Mouse (Mus musculus): ENCODE data around the gene D630003M21Rik.

Gene D630003M21Rik

DNA sequence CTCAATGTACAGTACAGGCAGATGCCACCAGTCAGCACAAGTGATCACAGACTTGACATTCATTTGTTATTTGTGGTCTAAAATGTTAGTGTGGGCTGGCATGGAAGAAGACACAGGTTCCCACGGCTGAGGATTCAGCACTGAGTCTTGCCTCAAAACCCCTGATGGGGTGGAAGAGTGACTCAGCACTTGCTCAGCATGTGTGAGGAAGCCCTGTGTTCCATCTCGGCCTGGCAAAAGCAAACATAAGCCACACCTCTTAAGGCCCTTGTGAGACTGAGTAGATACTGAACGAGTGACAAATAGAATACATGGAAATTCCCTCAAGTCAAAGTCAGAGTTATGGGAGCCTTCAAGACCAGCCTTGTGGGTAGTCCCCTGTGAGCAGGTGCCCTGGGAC is 4.1 kb upstream of the D630003M21Rik start:
- DNase-seq = no peak

DNA sequence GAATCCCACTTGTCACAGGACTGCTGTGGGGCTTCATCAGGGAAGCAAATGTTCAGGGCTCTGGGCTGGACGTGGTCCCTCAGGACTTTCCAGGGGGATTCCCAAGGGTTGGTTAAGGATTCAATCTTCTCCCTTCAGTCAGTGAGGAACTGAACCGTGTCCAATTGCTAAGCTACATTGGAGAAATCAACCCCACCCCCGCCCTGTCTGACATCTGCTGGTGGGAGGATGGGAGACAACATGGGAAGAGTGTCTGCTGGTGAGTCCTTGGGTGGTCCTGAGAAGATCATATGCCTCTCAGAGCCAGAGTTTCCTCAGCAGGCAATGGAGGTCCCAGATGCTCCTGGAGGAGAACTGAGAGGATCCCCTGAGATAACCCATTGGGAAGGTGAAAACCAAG is 3.4 kb upstream of the D630003M21Rik start:
- DNase-seq = no peak

DNA sequence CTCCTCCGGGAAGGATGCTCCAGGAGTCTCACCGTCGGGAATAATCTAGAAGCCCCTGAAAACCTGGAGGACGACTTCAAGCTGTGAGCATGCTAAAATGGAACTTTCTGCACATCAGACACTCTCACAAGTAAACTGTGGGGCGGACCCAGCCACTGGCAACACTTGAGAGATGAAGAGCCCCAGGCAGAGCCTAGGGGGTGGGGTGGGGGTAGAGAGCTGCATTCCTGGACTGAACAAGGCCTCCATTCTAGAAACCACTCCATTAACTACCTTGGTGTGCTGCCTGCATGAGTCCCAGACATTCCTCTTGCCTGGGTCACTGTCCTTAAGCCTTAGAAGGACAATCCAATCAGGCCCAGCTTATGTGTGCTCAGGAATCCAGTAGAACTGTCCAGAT is 2.0 kb upstream of the D630003M21Rik start:
- DNase-seq = peak; percentile 50 to 74

DNA sequence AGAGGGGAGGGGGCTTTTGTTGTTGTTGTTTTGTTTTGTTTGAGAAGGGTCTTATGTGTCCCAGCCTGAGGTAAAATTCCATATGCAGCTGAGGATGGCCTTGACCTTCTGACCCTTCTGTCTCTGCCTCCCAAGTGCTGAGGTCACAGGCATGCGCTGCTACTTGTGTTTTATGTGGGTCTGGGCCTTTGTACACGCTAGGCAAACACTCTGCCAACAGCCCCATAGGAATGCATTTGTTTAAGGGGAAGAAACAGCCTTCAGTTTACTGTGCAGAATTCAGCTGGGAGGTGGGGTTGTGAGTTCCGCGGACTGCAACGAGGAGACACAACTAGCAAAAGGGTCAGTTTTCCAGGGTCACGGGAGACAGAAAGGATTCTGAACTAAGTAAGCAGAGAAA is 1.6 kb upstream of the D630003M21Rik start:
- DNase-seq = peak in 1 of 2 experiments; percentile 34

DNA sequence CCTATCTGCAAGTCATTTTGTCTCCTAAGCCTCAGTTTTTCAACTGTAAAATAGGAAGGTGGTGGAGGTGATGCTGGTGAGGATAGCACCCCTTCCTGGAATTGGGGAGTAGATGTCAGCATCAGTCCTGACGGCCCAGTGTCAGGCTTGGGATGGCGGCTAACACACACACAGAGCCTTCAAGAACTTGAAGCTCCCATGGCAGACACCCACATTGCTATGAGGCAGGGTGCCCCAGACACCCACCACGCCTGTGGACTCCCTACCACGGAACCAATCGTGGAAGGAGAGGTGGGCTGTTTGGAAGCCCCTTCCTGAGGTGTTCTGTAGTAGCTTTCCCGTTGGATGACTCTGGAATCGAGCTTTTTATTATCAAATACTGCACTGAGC is 476 bp upstream of the D630003M21Rik start:
- DNase-seq = no peak

DNA sequence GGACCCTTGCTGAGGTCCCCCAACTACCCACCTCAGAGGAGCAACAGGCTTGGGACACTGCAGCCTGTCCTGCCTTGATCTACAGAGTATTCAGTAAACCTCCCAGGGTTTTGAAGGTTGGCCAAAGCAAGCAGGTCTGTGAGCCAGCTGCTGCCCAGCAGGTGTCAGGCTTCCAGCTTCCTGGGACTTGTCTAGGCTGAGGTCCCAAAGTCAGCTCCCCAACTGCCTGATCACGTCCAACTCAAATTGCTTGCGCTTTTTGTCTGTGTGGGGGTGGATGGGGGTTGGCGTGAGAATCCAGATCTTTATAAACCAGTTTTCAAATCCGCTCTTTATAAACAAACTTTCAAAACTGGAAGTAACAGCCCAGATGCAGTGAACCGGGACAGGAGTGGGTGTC is 3.7 kb downstream of the D630003M21Rik start:
- peak; percentile 46 to 58 for DNase-seq

DNA sequence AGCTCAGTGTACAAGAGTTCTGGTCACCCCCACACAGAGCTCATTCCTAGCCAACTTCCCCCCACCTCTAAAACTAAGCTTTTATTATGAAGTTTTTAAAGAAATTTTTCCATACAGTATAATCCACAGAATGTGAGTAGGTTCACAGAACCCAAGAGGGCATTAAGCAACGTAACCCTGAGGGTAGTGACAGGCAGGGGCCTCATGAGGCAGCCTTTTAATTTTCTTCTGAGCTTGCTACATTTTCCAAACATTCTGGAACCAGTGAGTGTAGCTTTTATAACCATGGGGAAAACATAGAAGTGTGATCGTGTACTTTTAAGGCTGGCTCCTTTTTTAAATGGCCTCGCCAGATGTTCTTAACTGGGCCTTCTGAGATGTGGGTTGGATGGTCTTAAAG is 5.5 kb downstream of the D630003M21Rik start:
- no peak for DNase-seq

DNA sequence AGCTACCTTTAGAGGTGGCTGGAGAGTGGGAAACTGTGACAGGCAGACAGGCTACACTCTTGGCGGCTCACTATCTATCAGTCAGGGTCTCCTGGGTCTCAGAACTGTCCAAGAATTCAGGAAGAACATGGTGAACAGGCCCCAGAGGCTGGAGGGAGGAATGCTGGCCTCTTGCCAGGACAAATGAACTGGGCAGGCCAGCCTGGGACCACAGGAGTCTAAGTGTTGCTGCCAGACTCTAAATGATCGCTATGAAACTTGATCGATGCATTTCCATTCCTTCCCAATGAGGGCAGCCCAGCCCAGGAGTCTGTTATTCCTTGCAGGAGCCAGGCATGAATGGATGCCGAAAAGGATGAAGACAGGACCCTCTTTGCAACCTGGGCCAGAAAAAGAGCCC is 6.4 kb downstream of the D630003M21Rik start:
- DNase-seq = peak in 1 of 2 experiments; percentile 29

DNA sequence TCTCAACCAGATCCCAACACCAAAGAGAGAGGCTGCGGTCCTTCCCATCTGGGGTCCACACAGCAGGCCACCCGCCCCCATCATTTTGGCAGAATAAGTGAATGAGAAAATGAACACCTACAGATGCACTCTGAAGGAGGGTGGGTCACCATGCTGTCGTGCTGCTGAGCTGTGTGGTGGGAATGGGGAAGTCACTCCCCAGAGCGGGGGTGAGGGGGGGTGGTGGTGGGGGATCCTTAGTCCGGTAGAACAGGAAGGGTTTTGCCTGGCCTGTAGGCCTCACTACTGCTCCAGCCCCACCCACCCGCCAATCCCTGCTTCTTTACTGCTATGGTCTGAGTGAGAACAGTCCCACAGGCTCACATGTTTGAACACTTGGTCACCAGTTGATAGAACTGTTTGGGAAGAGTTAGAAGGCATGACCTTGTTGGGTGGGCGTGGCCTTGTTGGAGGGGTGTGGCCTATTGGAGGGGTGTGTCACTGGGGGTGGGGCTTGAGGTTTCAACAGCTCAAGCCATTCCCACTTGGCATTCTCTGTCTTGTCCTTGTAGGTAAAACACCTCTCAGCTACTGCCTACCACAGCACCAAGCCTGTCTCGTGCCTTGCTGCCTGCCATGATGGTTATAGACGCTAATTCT is 7.5 kb downstream of the D630003M21Rik start:
- DNase-seq = no peak

DNA sequence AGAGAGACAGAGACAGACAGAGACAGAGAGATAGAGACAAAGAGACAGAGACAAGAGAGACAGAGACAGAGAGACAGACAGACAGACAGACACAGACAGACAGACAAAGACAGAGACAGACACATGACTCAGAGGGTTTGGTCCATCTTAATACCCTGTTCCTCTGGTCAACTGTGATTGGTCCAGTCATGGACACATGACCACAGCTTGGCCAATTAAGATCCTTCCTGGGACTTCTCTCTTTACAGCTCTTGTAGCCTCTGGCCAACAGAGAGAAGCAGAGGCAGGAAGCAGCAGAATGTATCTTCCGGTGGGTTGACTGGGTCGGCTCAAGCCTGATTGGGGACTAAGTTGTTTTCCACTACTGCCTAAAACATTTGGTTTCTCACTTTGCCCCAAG is 9.5 kb downstream of the D630003M21Rik start:
- DNase-seq = no peak

DNA sequence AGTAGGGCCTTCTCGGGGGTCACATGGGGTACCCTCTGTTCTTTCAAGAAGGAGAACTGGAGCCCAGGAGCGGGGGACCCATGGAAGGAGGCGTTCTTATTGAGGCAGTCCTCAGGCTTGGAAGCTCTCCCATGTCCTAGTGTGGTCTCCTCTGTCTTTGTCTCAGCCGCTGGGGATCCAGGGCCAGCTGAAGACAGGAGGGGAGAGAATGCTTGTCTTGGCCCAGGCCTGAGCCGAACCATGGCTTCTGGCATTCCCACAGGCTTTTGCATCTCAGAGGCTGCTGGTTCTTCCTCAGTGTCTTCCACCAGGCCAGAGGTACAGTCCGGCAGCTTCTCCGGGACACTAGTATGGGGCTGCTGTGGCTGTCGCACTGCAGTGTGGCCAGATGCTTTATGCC is 12.5 kb downstream of the D630003M21Rik start:
- DNase-seq = no peak

DNA sequence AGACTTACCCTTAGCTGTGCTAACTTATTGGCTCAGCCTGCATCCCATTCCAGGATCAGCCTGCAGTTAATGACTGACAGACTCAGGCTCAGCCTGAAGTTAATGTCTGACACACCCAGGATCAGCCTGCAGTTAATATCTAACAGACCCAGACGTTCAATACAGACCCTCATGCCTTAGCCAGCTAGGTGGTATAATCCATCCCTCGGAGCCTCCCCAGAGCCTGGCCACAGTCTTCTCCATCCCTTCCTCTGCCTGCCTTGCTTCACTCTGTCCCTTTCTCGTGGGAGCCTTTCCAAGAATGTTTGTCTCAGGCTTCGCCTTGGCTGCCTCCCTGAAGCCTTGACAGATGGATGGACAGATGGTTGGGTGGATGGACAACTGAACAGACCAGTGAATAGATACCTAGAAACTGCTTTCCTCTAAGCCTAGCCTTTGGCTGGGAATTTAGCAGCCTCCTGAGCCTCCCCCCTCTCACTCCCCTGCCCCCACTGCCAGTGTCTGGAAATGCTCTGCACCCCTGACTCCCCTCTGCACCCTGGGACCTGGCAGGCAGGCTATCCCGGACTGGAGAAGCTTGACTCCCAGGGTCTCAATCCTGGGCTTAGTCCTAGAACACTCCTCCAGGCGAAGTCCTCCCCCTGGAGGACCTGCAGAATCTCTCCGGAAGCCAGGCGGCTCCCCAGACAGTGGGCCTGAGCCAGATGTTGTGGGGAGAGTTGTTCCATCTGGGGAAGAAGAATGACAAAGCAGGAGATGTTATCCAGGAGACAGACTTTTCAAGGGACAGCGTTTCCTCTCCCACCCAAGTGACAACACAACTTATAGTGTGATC is 13.5 kb downstream of the D630003M21Rik start:
- no peak for DNase-seq

DNA sequence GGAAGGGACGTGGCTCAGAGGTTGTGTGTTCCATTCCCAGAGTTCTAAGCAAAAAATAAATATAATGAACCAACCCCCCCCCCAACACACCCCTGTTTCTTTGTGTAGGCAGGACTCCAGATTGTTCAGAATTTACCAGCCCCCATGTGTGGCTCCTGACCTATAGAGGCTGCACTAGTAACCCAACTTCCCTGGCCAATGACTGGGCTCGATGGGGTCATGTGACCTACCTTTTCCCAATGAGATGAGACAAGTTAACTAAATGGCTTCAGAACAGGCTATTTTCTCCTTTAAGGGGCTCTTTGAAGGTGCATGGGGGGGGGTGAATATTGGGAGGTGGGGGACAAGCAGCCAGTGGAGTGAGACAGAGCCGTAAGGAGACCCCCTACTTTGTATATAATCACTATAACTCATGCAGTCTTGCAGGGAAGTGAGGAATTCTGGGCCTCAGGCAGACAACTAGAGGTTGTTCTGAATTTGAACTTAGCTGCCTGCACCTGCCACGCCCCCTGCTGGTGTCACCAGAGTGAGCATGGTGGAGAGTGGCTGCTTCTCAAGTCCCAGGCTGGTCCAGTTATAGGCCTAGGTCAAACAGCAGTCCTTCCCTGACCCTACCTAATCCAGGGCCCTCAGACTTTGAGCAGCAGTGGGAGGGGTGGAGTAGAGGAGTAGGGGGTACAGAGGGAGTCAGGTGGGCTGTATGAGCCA is 17.1 kb downstream of the D630003M21Rik start:
- no peak for DNase-seq

DNA sequence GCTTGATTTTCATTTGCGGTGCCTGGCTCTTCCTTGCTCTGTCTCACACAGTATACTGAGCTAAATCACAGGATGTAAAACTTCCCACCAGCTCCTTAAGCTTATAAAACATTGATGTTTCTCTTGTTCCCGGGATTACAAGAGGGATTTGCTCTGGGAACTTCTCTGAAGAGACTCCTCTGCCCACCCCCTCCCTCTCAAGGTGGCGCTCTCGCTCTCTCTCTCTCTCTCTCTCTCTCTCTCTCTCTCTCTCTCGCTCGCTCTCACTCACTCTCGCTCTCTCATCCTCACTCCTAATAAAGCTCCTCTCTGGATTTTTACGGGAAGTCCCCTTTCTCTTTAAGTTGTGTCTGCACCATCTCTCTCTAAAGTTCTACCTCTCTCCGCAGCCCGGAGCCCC is 18.1 kb downstream of the D630003M21Rik start:
- DNase-seq = no peak

DNA sequence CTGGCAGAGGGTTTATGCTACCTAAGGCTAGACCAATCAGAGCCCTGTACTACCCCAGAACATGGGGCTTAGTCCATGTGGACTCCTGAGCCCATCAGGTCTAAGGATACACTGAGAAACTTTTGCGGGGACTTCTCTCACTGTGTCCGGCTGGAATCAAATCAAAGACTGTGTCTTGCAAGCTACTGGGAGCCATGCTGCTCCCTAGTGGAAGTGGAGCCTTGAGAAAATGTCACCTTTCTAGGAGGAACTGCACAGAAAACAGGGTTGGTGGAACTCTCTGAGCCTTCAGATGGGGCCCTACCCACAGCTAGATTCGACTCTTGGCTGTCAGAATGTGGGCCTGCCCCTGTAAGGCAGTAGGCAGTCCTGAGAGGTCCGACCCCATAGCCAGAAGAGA is 18.5 kb downstream of the D630003M21Rik start:
- peak in 1 of 2 experiments; percentile 50 for DNase-seq

DNA sequence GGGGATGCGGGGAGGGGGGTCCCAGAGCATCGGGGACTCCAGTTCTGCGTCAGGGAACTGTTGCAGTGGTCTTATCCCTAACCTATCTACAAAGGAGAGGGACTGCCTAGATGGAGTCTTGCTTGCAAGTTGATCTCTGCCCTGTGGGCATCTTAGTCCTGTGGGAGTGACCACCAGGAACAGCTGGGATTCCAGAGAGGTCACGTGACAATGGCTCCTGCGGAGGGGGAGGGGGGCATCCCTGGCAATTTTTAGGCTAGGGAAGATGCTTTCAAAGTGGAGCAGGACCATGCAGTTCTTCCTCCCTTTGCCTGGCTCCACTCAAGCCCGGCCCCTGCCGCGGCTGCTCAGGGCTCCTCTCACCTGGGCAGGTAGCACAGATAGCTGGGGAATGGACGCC is 19.2 kb downstream of the D630003M21Rik start:
- DNase-seq = no peak

DNA sequence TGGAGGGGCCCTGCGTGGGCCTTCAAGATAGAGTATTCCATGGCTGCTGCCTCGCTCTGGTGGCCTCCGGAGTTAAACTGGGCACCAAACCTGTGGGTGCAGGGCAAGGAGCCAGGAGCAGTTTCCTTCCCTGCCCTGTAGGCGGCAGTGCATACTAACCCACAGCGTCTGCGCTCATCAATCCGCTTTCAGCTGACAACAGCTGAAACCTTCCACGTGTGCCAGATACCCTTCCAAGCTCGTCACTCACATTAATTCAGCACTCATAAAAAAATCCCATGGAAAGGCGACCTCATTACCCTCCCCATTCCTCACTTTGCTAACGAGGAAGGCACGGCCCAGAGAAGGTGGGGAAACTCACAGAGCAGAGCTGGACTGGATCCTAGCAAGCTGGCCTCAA is 21.2 kb downstream of the D630003M21Rik start:
- peak; percentile 71 to 84 for DNase-seq

DNA sequence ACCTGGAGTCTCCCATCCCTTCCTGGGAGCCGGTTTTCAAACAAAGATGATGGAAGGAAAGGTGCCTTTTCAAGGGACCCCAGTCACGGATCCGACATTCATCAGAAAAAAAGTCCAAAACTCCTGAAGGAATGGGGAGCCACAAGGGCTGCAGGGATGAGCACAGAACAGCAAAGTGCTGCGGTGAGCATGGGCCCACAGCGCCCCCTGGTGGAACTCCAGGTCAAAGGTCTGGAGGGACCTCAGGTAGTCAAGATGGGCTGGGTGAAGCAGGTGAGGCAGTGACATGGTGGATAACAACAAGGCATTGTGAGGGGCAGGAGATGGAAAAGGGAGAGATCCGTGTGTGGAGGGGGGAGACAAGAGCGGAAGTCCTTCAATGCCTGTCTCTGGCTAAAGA is 24.9 kb downstream of the D630003M21Rik start:
- DNase-seq = peak; percentile 75 to 83

DNA sequence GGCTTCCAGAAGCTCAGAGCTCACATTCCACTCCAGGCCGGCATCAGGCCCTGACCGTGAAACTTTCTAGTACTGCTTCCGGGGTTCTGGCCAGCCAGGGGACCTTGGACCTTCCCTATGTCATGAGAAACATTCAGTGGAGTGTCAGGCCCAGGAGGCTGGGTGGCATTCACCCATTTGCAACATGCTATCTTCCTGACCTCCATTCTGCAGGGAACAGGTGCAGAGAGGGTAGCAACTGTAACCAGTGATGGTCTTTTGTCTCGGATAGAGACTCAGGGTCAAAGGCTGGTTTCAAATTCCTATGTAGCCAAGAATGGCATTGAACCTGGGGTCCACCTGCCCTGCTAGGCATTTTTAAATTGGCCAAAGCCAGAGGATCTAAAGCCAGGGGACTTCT is 25.3 kb downstream of the D630003M21Rik start:
- no peak for DNase-seq

DNA sequence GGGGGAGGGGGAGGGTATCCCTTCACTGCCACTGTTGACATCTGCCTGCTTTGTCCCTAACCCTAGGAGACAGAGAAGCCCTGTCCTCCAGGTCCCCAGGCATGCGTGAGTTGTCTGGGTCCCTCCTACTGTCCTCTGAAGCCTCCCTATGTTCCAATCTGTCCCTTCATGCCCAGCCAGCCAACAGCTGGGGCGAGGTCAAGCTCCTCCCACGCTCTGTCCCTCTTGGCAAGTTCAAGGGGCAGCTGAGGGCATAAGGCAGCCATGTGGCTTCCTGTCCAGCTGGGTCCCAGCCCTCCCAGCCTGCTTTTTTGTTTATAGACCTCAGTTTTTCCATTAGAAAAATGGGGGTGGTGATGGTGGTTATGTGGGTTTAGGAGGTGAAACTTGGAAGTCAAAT is 29.7 kb downstream of the D630003M21Rik start:
- DNase-seq = peak; percentile 35 to 79

DNA sequence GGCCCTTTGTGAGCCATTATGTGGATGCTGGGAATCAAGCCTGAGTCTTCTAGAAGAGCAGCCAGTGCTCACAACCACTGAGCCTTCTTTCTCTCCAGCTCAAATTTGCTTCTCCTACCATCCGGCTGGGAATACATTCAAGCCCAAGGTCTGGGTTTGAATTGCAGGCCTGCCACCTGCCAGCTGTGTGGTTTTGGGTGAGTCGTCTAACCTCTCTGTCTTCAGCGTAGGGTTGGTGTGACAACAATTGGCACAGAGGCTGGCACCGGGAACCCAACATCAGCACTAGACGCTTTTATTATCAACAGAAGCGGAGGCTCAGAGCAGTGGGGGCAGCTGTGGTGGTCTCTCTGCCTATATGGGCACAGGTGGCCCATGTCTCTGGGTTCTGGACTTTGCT is 30.2 kb downstream of the D630003M21Rik start:
- no peak for DNase-seq

DNA sequence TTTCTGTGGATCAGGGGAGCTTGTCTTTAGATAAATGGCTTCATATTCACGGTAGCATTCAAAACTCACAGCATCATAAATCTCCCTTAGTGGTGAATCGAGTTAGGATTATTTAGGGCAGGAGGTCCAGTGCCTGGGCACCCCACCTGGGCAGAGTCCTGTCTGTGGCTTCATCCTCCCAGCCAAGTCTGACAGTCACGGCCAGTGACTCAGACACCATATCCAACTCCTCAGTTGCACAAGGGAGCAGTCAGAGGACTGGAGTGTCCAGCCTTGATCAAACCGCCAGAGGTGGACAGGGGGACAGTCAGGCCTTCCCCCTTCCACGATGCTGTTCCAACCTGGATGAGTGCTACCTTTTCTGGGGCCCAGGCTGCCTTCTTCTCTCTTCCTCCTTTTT is 31.1 kb downstream of the D630003M21Rik start:
- DNase-seq = no peak

DNA sequence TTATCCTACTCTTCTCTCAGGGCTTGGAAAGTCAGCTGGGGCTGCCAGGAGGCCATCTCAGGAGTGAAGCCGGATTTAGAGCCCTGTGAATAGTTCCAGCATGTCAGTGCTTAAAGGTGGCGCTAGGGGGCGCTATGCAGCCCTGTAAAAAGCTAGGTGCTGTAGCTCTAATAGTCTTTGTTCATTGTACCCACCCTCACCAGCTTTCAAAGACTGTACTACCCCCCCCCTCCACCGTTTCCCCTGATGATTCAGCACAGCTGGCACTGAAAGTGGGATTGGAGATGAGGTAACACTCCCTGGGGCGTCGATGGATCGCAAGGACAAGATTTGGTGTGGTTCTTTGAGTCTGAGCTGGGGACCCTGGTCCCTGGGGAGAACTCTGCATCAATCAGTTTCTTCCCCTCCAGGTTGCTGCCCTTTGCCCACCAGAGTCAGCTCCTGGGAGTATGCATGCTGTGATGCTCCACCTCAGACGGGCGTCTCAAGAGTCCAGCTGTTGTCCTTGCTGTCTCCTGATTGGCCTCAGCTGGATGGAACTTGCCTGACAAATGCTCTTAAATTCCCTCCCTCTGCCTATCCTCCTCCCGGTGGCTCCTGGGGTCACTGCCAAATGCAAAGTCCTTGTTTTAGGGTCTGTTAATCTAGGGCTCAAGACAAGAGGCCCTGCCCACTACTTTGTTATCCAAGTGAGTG is 33.9 kb downstream of the D630003M21Rik start:
- peak; percentile 56 to 67 for DNase-seq

All from lung, postnatal 4 days (tissue).